Mouse (Mus musculus) embryo, embryonic 9.5 days (tissue): ENCODE measurements around the gene Zcchc2.

Source experiments
- DNase-seq: peaks from one replicate; pipeline ENCODE4 v3.0.0-alpha.2; 2017; ENCODE audit errors: extremely low spot score

The Zcchc2 gene

DNA sequence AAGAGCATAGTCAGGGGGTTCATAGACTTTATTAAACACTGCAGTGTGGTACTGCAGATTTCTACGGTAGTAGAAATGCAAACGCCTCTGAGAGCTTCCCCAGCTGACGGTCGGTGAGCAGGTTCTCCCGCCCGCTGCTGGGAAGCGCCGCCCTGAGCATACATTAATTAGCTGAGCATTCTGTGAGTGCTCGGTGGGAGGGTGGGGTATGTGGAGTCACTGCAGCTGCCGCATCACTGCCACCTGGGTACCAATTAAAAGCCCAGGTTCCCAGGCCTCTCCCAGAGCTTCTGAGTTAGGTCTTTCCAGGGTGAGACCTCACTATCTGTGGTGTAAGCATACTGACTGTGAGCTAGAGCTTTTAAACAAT, 81.8 kb downstream of the Zcchc2 start:
- peak; percentile 32 for DNase-seq

GRCm38 (mm10) chr1:106073166-106073565, 83.0 kb downstream of the Zcchc2 start:
- no peak for DNase-seq

- no peak for DNase-seq
These were observed 83.9 kb downstream of the Zcchc2 start for GRCm38 (mm10) chr1:106074141-106074540.

DNA sequence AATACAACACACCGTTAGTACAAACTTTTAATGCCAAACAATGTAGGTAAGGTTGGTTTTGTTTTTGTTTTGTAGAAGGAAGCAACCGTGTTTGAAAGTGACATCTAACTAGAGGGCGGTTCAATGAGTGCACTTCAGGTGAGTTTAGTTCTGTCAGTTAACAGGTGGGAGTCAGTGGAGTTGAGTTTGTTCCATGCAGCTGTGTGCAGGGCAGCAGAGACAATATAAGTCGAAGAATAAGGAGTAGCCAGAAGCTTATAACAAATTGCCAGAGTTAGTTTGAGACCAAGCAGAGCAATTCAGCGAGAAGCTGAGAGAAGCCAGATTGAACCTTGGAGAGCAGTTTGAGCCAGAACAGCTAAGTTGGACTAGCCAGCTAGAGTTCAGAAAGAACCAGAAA, 84.5 kb downstream of the Zcchc2 start:
- no peak for DNase-seq

- DNase-seq, result no peak
These were observed 86.4 kb downstream of the Zcchc2 start for GRCm38 (mm10) chr1:106076641-106077040.

- no peak for DNase-seq
These were observed 87.0 kb downstream of the Zcchc2 start for GRCm38 (mm10) chr1:106077166-106077565.
